Mouse (Mus musculus) lung, postnatal 25 days (tissue): ENCODE data around the gene Ldhd.

ENCODE experiments used
- DNase-seq: peaks from one replicate; pipeline ENCODE4 v3.0.0; 2022; ENCODE audit warnings: low spot score

Ldhd gene

GRCm38 (mm10) chr8:111630105-111630521 is at the start of gene Ldhd:
Gene Ldhd, minus strand, starts transcription at chr8:111630374.
- peak; percentile 69 for DNase-seq

- DNase-seq: no peak
Observed at GRCm38 (mm10) chr8:111678848-111679247, 48.7 kb upstream of the Ldhd start.

GRCm38 (mm10) chr8:111678111-111678510 is 47.9 kb upstream of the Ldhd start:
- peak; percentile 75 for DNase-seq

- no peak for DNase-seq
Observed at GRCm38 (mm10) chr8:111676237-111676636, 46.1 kb upstream of the Ldhd start.

GRCm38 (mm10) chr8:111666751-111667150 is 36.6 kb upstream of the Ldhd start:
- DNase-seq: no peak

GRCm38 (mm10) chr8:111662473-111662872 is 32.3 kb upstream of the Ldhd start:
- DNase-seq: peak; percentile 83

- no peak for DNase-seq
Observed at GRCm38 (mm10) chr8:111658819-111659423, 28.7 kb upstream of the Ldhd start.

- DNase-seq: no peak
Observed at GRCm38 (mm10) chr8:111657312-111657854, 27.2 kb upstream of the Ldhd start.

- DNase-seq: no peak
Observed at GRCm38 (mm10) chr8:111653524-111653923, 23.4 kb upstream of the Ldhd start.

- no peak for DNase-seq
Observed at GRCm38 (mm10) chr8:111650651-111651050, 20.5 kb upstream of the Ldhd start.

- no peak for DNase-seq
Observed at GRCm38 (mm10) chr8:111648834-111649233, 18.7 kb upstream of the Ldhd start.

- DNase-seq: no peak
Observed at GRCm38 (mm10) chr8:111645715-111646114, 15.5 kb upstream of the Ldhd start.

- peak; percentile 73 for DNase-seq
Observed at GRCm38 (mm10) chr8:111644286-111645051, 14.3 kb upstream of the Ldhd start.

GRCm38 (mm10) chr8:111643264-111644141 is 13.3 kb upstream of the Ldhd start, which contains the start of gene Zfp1:
Gene Zfp1, plus strand, starts transcription at chr8:111643401.
- peak; percentile 95 for DNase-seq

- no peak for DNase-seq
Observed at GRCm38 (mm10) chr8:111642939-111643263, 12.7 kb upstream of the Ldhd start.

- no peak for DNase-seq
Observed at GRCm38 (mm10) chr8:111642496-111642895, 12.3 kb upstream of the Ldhd start.

- DNase-seq: no peak
Observed at GRCm38 (mm10) chr8:111641064-111641463, 10.9 kb upstream of the Ldhd start.

- no peak for DNase-seq
Observed at GRCm38 (mm10) chr8:111638086-111638485, 7.9 kb upstream of the Ldhd start.

- DNase-seq: no peak
Observed at GRCm38 (mm10) chr8:111632976-111633375, 2.8 kb upstream of the Ldhd start.

GRCm38 (mm10) chr8:111631589-111631988 is 1.4 kb upstream of the Ldhd start:
- DNase-seq: no peak

- no peak for DNase-seq
Observed at GRCm38 (mm10) chr8:111628894-111629501, 1.2 kb downstream of the Ldhd start.

- DNase-seq: no peak
Observed at GRCm38 (mm10) chr8:111628401-111628800, 1.8 kb downstream of the Ldhd start.
